Mouse (Mus musculus) E14TG2a.4 (cell line): ENCODE measurements at regions not wholly inside any gene's neighbourhood (a gene's known extent, or its start where the extent isn't known, plus 50 kb on each side); places are given as distances from the start of the nearest gene placed in this dataset.

Source experiments
- CTCF ChIP-seq: conservative IDR thresholded peaks from 2 replicates; pipeline ENCODE4 v1.5.1; 2014; ENCODE audit warnings: low read length
- NANOG ChIP-seq: IDR thresholded peaks from 2 replicates; pipeline ENCODE4 v1.6.1; 2014; ENCODE audit warnings: borderline replicate concordance, low read length, mixed read lengths
- POU5F1 ChIP-seq: IDR thresholded peaks from 2 replicates; pipeline ENCODE4 v1.6.1; 2014; ENCODE audit warnings: low read length, borderline replicate concordance

DNA sequence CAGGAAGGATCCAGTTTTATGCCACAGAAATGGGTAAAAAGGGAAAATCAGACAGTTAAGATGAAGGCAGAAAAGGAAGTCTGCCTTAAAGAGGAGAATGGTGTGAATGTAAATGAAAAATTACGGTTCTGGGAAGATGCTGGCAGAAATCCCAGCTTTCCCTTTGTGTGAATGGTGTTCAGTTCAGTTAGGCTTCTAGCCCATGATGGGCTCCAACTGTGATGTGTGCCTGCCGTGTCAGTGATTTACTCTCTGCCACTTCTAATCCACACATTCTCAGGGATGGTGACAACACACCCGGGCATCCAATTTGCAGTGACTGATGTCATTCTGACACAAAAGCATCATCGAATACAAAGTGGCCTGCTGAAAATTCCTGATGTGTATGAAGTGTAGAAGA lies 1171.6 kb downstream of the Gsdmc2 start:
- TF ChIP-seq CTCF, result no peak
- no peak for TF ChIP-seq NANOG
- TF ChIP-seq POU5F1, result no peak
